Mouse (Mus musculus): ENCODE results near the gene Neo1. TPM values are rescaled to one million over a fixed set of nuclear protein-coding genes. Genes with fewer than 3 reads are reported as not detected.

The Neo1 gene
- total RNA-seq, 1 experiment, result 35.7 TPM

DNA sequence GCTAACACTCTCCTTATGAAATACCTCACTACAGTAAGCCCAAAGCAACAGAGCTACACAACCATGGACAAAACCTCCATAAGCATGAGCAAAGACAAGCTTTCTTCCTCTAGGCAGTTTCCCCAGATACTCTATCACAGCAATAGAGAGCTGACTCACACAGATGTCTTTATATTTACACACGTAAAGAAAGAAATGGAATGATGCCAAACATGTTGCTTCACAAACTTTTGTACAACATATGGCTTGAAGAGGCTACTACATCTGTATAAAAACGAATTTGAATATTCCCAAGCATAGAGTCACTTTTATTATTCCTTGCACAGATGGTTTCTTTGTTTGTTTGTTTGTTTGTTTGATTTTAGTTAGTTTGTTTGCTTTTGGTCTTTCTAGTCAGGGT lies 101.5 kb downstream of the Neo1 start:
- in situ Hi-C loops (cut with MboI; ENCODE audit: low sequenced_read_pairs in 2 of 2, unreplicated experiment in 2 of 2), result no loop called here
- no peak for DNase-seq (ENCODE audit: low read depth, low spot score)
- Histone ChIP-seq H3K9me3 (ENCODE audit: control insufficient read depth, insufficient read depth, low read depth, low read length) (no peaks in the 10 kb centered on the region), H3K9ac (ENCODE audit: insufficient read depth, low read depth, low read length, poor library complexity, severe bottlenecking) (no peak overlapping the region), H3K27ac (ENCODE audit: insufficient read depth, low read depth, low read length, poor library complexity, severe bottlenecking) (no peak overlapping the region), H3K4me1 (ENCODE audit: control insufficient read depth in 2 of 2, insufficient read depth in 2 of 2, low read length in 2 of 2, poor library complexity in 1 of 2) (no peaks in the 10 kb centered on the region), H3K36me3 (ENCODE audit: control insufficient read depth, insufficient read depth, low read length, poor library complexity, severe bottlenecking) (no peaks in the 10 kb centered on the region; the same call in 1 of the 2 replicates), H3K4me3 (ENCODE audit: insufficient read depth in 1 of 2, low read depth in 1 of 2, low read length in 2 of 2, poor library complexity in 1 of 2, severe bottlenecking in 1 of 2) (no peak overlapping the region)
- no peak for TF ChIP-seq HCFC1 (IDR thresholded peaks at IDR 0.05; ENCODE audit: borderline replicate concordance, insufficient read depth, low read length)

DNA sequence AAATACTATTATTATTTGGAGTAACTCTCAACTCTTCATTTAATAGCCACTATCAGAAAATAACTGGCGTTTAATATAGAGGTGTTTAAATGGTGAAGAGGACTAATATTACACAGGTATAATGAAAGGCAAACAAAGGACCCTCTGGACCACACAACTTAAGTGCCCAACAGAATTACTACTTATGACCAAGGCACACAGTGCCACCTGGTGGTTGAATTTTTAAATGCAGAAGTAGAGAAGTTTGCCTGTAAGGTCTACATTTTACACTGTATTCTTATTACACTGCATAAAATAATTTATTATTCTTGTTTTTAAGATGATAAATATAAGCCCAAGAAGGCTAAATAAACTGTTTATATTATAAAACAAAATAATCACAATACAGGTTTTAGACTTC lies 108.1 kb downstream of the Neo1 start:
- in situ Hi-C loops (cut with MboI; ENCODE audit: low sequenced_read_pairs in 2 of 2, unreplicated experiment in 2 of 2), result no loop called here
- H3K9ac ChIP-seq (ENCODE audit: insufficient read depth, low read depth, low read length, poor library complexity, severe bottlenecking), result no peak overlapping the region
- DNase-seq (ENCODE audit: low read depth, low spot score), result no peak
- no peak overlapping the region for H3K4me3 ChIP-seq (ENCODE audit: insufficient read depth in 1 of 2, low read depth in 1 of 2, low read length in 2 of 2, poor library complexity in 1 of 2, severe bottlenecking in 1 of 2)
- H3K36me3 ChIP-seq (ENCODE audit: control insufficient read depth, insufficient read depth, low read length, poor library complexity, severe bottlenecking), result no peaks in the 10 kb centered on the region; the same call in 1 of the 2 replicates
- no peak overlapping the region for H3K27ac ChIP-seq (ENCODE audit: insufficient read depth, low read depth, low read length, poor library complexity, severe bottlenecking)
- no peaks in the 10 kb centered on the region for H3K9me3 ChIP-seq (ENCODE audit: control insufficient read depth, insufficient read depth, low read depth, low read length)
- TF ChIP-seq ZC3H11A (IDR thresholded peaks at IDR 0.05; ENCODE audit: borderline replicate concordance, low read depth, low read length), result no peak
- TF ChIP-seq CHD2 (IDR thresholded peaks at IDR 0.05; ENCODE audit: low read depth, low read length), result no peak
- no peak for TF ChIP-seq ZNF384 (IDR thresholded peaks at IDR 0.05; ENCODE audit: low read depth, low read length)
- no peak for TF ChIP-seq HCFC1 (IDR thresholded peaks at IDR 0.05; ENCODE audit: borderline replicate concordance, insufficient read depth, low read length)
- no peak for TF ChIP-seq MAFK (IDR thresholded peaks at IDR 0.05; ENCODE audit: insufficient read depth, low read depth, low read length)
- H3K4me1 ChIP-seq (ENCODE audit: control insufficient read depth in 2 of 2, insufficient read depth in 2 of 2, low read length in 2 of 2, poor library complexity in 1 of 2), result no peaks in the 10 kb centered on the region

DNA sequence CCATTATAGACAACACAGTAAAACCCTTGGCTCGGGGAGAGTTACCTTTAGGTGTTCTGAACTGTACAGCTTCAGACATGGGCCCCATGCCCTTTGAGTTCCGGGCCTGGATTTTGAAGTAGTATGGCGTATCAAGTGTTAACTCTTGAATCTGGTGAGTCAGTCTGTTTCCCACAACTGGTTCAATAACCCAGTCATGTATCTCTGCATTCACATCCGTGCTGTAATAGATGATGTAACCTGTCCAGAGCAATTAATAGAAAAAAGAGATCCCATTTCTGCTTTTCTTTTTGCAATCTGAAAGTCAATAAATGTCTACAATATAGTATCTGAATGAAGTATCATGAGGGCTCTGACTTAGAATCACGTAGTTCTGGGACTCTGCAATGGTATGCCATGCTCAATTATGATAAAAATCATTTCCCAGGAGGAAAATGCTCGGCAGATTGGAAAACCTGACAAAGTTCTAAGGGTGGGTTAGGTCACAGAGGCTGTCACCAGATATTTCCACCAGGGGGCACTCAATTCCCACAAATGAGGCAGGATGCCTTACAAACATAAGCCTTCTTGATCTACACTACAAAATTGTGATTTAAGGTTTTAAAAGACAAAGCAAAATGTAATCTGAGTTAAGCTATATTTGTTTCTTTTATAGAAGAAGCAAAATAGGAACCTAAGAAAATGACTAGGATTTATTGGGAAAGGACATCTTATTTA lies 133.2 kb downstream of the Neo1 start:
- no peaks in the 10 kb centered on the region for H3K9me3 ChIP-seq (ENCODE audit: control insufficient read depth, insufficient read depth, low read depth, low read length)
- in situ Hi-C loops (cut with MboI; ENCODE audit: low sequenced_read_pairs in 2 of 2, unreplicated experiment in 2 of 2), result loop anchor here (5.0 to 10.0 kb wide), 2 partner anchors 342 to 349 kb away; no protein-coding TSS in a partner anchor
- no peak overlapping the region for H3K4me3 ChIP-seq (ENCODE audit: insufficient read depth in 1 of 2, low read depth in 1 of 2, low read length in 2 of 2, poor library complexity in 1 of 2, severe bottlenecking in 1 of 2)
- H3K27ac ChIP-seq (ENCODE audit: insufficient read depth, low read depth, low read length, poor library complexity, severe bottlenecking), result no peak overlapping the region
- TF ChIP-seq MAFK (IDR thresholded peaks at IDR 0.05; ENCODE audit: insufficient read depth, low read depth, low read length) (no peak), CHD2 (IDR thresholded peaks at IDR 0.05; ENCODE audit: low read depth, low read length) (no peak), HCFC1 (IDR thresholded peaks at IDR 0.05; ENCODE audit: borderline replicate concordance, insufficient read depth, low read length) (no peak), ZNF384 (IDR thresholded peaks at IDR 0.05; ENCODE audit: low read depth, low read length) (no peak), ZC3H11A (IDR thresholded peaks at IDR 0.05; ENCODE audit: borderline replicate concordance, low read depth, low read length) (peak; percentile 87)
- H3K36me3 ChIP-seq (ENCODE audit: control insufficient read depth, insufficient read depth, low read length, poor library complexity, severe bottlenecking), result no peaks in the 10 kb centered on the region
- no peak overlapping the region for H3K9ac ChIP-seq (ENCODE audit: insufficient read depth, low read depth, low read length, poor library complexity, severe bottlenecking)
- no peaks in the 10 kb centered on the region for H3K4me1 ChIP-seq (ENCODE audit: control insufficient read depth in 2 of 2, insufficient read depth in 2 of 2, low read length in 2 of 2, poor library complexity in 1 of 2)
- DNase-seq (ENCODE audit: low read depth, low spot score), result peak; percentile 55

DNA sequence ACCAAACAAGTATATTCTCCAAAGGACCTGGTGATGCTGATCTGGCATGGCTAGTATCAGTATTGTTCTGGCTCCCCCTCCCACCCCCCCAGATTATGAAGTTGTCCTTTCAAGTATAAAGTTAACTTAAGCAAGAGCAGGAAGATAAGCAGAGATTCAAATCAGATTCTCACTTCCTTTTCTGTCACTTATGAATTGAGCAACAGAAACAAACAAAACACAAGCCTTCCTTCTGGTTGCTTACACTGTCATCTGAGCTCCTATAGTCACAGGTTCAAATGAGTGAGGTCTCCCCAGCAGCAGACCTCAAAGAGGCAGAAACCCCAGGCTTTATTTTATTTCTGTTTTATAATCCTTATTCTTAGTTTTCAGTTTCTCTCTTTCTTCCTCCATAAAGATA lies 136.6 kb downstream of the Neo1 start:
- Histone ChIP-seq H3K9ac (ENCODE audit: insufficient read depth, low read depth, low read length, poor library complexity, severe bottlenecking) (no peak overlapping the region), H3K4me3 (ENCODE audit: insufficient read depth in 1 of 2, low read depth in 1 of 2, low read length in 2 of 2, poor library complexity in 1 of 2, severe bottlenecking in 1 of 2) (no peak overlapping the region), H3K4me1 (ENCODE audit: control insufficient read depth in 2 of 2, insufficient read depth in 2 of 2, low read length in 2 of 2, poor library complexity in 1 of 2) (no peaks in the 10 kb centered on the region), H3K9me3 (ENCODE audit: control insufficient read depth, insufficient read depth, low read depth, low read length) (no peaks in the 10 kb centered on the region), H3K27ac (ENCODE audit: insufficient read depth, low read depth, low read length, poor library complexity, severe bottlenecking) (no peak overlapping the region), H3K36me3 (ENCODE audit: control insufficient read depth, insufficient read depth, low read length, poor library complexity, severe bottlenecking) (no peaks in the 10 kb centered on the region)
- in situ Hi-C loops (cut with MboI; ENCODE audit: low sequenced_read_pairs in 2 of 2, unreplicated experiment in 2 of 2), result loop anchor here (5.0 to 10.0 kb wide), 2 partner anchors 345 to 353 kb away; no protein-coding TSS in a partner anchor
- TF ChIP-seq MAFK (IDR thresholded peaks at IDR 0.05; ENCODE audit: insufficient read depth, low read depth, low read length), result no peak
- DNase-seq (ENCODE audit: low read depth, low spot score), result no peak

Measured in ES-E14 (cell line).